Mouse (Mus musculus) gastrocnemius, postnatal 14 days (tissue): ENCODE data around the gene H2afy. TPM values are rescaled to one million over a fixed set of nuclear protein-coding genes. Genes with fewer than 3 reads are reported as not detected.
"Not testable (repeated sequence)": the region's sequence is repeated elsewhere in the genome, so short reads cannot be mapped to it uniquely, and the experiment has no call there.

Experiments used
- DNase-seq: peaks from one replicate; pipeline ENCODE4 v3.0.0; 2021; ENCODE audit warnings: mixed read lengths
- intact Hi-C: fragments of 180-260 bp; cut with DNase I; formaldehyde crosslinking; loops from one replicate; pipeline ENCODE4 v1.15.1; 2025; ENCODE audit warnings: low total_unique reads
- total RNA-seq, 2 experiments: library from RNA; stranded (reverse); gene quantifications; 2 replicates each; pipeline ENCODE4 v1.2.3; 2021

The H2afy gene
- total RNA-seq, 2 experiments from 2014 or later = 60.8 to 61.3 TPM

DNA sequence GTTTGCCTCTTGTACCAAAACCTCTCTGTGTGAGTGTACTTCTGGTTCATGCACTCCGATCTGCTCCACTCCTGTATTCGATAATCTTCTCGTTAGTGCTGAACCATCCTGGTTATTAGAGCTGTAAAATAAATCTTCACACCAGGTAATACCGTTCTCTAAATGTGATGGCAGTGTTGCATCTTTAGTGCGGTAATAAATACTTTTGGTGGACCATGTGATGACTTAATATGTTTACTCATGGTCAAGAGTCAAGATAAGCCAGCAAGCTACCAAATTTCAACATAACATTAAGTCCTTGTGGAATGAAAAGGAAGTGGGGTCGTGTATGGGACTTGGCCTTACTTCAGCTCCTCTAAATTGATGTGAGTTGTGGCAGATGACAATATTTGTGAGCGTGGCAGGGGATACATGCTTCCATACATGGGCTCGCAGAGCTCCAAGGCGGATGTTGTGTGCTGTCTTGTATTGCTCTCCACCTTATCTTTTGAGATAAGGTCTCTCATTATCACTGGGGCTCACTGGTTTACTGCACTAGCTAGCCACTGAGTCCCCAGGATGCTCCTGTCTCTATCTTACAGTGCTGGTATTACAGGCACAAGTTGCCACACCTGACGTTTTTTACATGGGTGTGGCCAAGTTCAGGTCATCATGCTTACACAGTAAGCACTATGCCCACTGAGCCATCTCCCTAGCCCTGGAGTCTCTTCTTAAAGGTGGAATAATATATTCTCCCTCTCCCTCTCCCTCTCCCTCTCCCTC is 96.4 kb downstream of the H2afy start:
- DNase-seq = no peak
- intact Hi-C loops = no loop called here

DNA sequence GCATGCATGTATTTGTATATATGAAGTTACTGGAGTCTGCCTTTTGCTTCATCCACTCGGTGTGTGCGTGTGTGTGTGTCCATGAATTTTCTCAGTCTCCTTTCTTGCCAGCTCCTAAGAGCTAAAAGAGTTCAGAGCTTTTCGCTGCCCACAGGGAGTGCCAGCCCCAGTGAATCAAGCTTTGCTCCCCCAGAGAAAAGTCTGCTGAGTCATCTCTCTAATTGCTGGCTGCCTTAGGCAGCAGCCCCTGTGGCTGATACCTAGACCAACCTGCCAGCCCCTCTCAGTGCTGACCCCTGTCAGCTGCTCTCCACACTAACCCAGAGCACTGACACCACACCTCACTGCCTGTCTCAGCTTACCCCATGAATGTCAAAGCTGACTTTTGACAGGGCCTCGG is 107.2 kb downstream of the H2afy start:
- DNase-seq = no peak
- intact Hi-C loops = no loop called here

GRCm38 (mm10) chr13:56027996-56028395 is 108.2 kb downstream of the H2afy start:
- intact Hi-C loops, DNase-seq: not testable (repeated sequence)

DNA sequence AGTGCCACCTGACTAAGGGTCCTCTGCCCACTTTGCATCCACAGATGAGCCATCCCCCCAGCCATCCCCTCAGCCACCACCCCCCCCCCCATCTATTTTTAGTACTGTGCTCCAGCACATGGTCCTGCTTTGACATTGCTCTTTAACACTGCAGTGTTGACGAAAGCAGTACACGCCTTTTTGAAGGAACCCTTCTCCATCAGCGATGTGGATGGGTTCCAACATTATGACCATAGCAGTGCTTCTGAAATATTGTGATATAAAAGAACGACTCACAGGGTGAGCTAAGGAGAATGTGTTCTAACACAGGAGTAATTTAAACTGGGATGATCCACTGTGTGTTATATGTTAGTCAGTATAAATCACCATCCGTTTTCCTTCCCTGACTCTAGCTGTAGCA is 109.5 kb downstream of the H2afy start:
- intact Hi-C loops = no loop called here
- DNase-seq = no peak

GRCm38 (mm10) chr13:56026026-56026425 is 110.1 kb downstream of the H2afy start:
- intact Hi-C loops = no loop called here

DNA sequence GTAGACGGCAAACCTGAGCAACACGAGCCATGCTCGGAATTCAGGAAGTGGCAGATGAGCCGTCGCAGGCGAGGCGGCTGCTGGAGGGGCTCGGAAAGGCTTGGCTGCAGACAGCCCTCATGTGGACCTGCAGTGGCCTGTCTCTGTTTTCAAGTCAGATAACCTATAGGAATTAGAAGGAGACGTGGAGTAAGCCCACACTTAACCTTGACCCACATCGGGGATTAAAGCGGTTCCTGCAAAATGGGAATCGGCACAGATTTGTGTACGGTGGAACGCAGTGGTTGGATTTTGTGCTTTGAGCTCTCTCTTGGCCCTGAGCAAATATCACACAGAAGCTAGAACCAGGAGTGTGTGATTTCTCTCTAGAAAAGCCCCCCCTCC is 111.1 kb downstream of the H2afy start:
- intact Hi-C loops = no loop called here
- DNase-seq = no peak

More at GRCm38 (mm10) chr13:56026026-56026425, 110.1 kb downstream of the H2afy start:
- no peak for DNase-seq

DNA sequence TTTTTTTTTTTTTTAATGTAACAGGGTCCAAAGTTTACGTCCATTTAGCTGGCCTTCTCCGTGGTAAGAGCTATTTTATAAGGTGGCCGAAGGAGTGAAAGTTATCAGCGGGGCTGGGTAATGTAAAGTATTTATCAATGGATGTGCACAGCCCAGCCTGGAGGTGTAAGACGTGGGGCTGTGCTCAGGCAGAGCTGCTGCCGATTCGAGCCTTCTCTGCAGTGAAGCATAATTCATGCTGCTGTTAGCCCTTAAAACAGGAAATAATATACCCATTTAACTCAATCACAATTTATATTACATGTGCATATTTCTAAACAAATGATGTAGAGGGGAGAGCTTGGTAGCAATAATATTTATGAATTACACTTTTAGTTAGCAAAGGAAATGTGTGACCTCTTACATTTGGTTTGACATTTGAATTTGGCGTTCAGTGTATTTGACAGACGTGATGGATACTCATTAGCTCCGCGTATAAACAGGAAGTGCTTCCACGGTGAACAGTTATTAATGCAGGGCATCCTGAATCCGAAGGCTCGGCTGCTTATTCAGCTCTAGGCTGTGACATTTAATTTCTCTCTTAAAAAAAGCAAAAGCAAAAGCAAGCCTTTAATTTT is 111.6 kb downstream of the H2afy start:
- no peak for DNase-seq
- intact Hi-C loops = no loop called here

Other genes with a start within 250 kb of the H2afy start
- under 1 TPM; 0.31 to 0.44 TPM for gene Tifab, start 42.5 kb upstream of the H2afy start, total RNA-seq
- gene Neurog1, start 115.8 kb upstream of the H2afy start, total RNA-seq = not detected
- gene Cxcl14, start 160.2 kb upstream of the H2afy start, total RNA-seq = 10 to 100 TPM; 23.3 to 28.6 TPM